Mouse (Mus musculus): ENCODE measurements around the gene Glb1. TPM values are rescaled to one million over a fixed set of nuclear protein-coding genes. Genes with fewer than 3 reads are reported as not detected.

The Glb1 gene
- polyA plus RNA-seq, 2 experiments, result 10.2 to 13.1 TPM

DNA sequence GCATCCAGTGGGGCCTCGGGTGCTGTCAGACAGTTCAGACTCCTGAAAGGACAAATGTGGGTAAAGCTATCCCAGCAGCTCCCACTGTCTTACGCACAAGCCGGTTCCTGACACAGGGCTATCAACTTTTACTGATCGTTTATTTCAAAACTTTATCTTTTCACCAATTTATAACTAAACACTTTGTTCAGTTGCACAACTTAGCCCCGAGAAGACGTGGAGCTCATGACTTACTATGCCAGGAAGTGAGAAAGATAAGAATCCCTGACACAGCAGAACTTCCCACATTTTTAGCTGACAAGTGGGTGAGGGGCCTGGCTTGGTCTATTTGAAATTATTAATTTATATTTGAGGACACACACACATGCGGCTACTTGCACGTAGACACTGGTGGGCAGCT, 6.2 kb upstream of the Glb1 start:
- Histone ChIP-seq H3K27me3 (ENCODE audit: control insufficient read depth, insufficient read depth, low read length) (no peaks in the 10 kb centered on the region), H3K9me3 (ENCODE audit: control insufficient read depth, low read length) (no peaks in the 10 kb centered on the region), H3K36me3 (replicated peaks; ENCODE audit: control insufficient read depth, insufficient read depth, low read depth) (no peaks in the 10 kb centered on the region), H3K4me2 (ENCODE audit: low read depth) (no peak overlapping the region), H3K4me3 (ENCODE audit: insufficient read depth in 1 of 2, low read depth in 2 of 2, low read length in 2 of 2) (no peak overlapping the region), H3K4me1 (replicated peaks; ENCODE audit: control insufficient read depth in 2 of 2, insufficient read depth in 2 of 2, low read length in 1 of 2) (peaks cover 11 to 15% of the 10 kb centered on the region in 2 experiments; a peak in 3 of 4 replicates), H3K9ac (replicated peaks) (no peak overlapping the region), H3K27ac (no peak overlapping the region)
- ATAC-seq (ENCODE audit: insufficient read depth), result no peak
- TF ChIP-seq EP300 (IDR thresholded peaks at IDR 0.05; ENCODE audit: low read depth), result no peak
- TF ChIP-seq CTCF (IDR thresholded peaks at IDR 0.05; ENCODE audit: low read depth), result no peak
- 40% methylated on average over 8 of the region's 8 CpGs for WGBS (ENCODE audit: insufficient replicate concordance)
- DNase-seq (ENCODE audit: low read depth in 3 of 3, low spot score in 3 of 3), result no peak

DNA sequence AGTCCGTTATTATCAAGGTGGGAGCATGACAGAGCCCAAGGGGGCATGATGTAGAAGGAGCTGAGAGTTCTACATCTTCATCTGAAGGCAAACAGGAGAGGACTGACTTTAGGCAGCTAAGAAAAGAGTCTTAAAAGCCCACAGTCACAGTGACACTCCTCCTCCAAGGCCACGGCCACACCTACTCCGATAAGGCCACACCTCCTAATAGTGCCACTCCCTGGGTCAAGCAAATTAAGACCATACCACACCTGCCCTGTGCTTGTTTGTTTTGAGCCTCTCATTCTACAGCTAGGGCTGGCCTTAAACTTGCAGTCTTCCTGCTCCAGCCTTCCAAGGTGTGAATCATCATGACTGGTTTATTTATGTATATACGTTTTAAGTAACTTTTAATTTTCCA, 5.6 kb upstream of the Glb1 start:
- no peaks in the 10 kb centered on the region for H3K9me3 ChIP-seq (ENCODE audit: control insufficient read depth, low read length)
- DNase-seq (ENCODE audit: low read depth in 3 of 3, low spot score in 3 of 3) (no peak), ATAC-seq (ENCODE audit: insufficient read depth) (0 out of 2 replicates have a peak, but pooled peaks have one; percentile 29)
- no peak overlapping the region for H3K4me3 ChIP-seq (ENCODE audit: insufficient read depth in 1 of 2, low read depth in 2 of 2, low read length in 2 of 2)
- WGBS (ENCODE audit: insufficient replicate concordance), result 59% methylated on average over 4 of the region's 4 CpGs
- no peak overlapping the region for H3K9ac ChIP-seq (replicated peaks)
- H3K27ac ChIP-seq, result no peak overlapping the region
- TF ChIP-seq EP300 (IDR thresholded peaks at IDR 0.05; ENCODE audit: low read depth) (no peak), CTCF (IDR thresholded peaks at IDR 0.05; ENCODE audit: low read depth) (no peak)
- no peaks in the 10 kb centered on the region for H3K27me3 ChIP-seq (ENCODE audit: control insufficient read depth, insufficient read depth, low read length)
- H3K4me2 ChIP-seq (ENCODE audit: low read depth), result no peak overlapping the region
- H3K36me3 ChIP-seq (replicated peaks; ENCODE audit: control insufficient read depth, insufficient read depth, low read depth), result no peaks in the 10 kb centered on the region
- peaks cover 11 to 15% of the 10 kb centered on the region in 2 experiments; a peak in 3 of 4 replicates for H3K4me1 ChIP-seq (replicated peaks; ENCODE audit: control insufficient read depth in 2 of 2, insufficient read depth in 2 of 2, low read length in 1 of 2)

DNA sequence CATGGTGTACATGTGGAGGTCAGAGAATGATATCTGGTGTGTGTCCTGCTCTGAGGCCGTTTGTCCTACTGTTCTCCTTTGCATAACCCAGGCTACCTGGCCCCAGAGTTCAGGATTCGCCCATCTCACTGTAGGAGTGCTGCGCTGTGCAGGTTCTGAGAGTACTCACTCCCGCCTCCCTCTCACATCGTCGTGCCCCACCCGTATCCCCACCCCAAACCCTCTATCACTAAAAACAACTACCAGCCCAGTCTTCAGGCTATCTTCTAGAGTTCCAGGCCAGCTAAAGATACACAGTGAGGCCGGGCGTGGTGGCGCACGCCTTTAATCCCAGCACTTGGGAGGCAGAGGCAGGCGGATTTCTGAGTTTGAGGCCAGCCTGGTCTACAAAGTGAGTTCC, 1.2 kb upstream of the Glb1 start:
- ATAC-seq (ENCODE audit: insufficient read depth), result peak; percentile 63
- H3K4me1 ChIP-seq (replicated peaks; ENCODE audit: control insufficient read depth in 2 of 2, insufficient read depth in 2 of 2, low read length in 1 of 2), result peaks cover 13 to 23% of the 10 kb centered on the region in 2 experiments
- H3K4me2 ChIP-seq (ENCODE audit: low read depth), result no peak overlapping the region
- no peaks in the 10 kb centered on the region for H3K9me3 ChIP-seq (ENCODE audit: control insufficient read depth, low read length)
- no peaks in the 10 kb centered on the region for H3K27me3 ChIP-seq (ENCODE audit: control insufficient read depth, insufficient read depth, low read length)
- no peaks in the 10 kb centered on the region for H3K36me3 ChIP-seq (replicated peaks; ENCODE audit: control insufficient read depth, insufficient read depth, low read depth)
- peak in 1 of 3 experiments; percentile 42 for DNase-seq (ENCODE audit: low read depth in 3 of 3, low spot score in 3 of 3)
- TF ChIP-seq EP300 (IDR thresholded peaks at IDR 0.05; ENCODE audit: low read depth), result 0 out of 2 replicates have a peak, but pooled peaks have one; percentile 13
- TF ChIP-seq CTCF (IDR thresholded peaks at IDR 0.05; ENCODE audit: low read depth), result no peak
- no peak overlapping the region for H3K4me3 ChIP-seq (ENCODE audit: insufficient read depth in 1 of 2, low read depth in 2 of 2, low read length in 2 of 2)
- 38% methylated on average over 12 of the region's 12 CpGs for WGBS (ENCODE audit: insufficient replicate concordance)
- no peak overlapping the region for H3K9ac ChIP-seq (replicated peaks)
- H3K27ac ChIP-seq, result no peak overlapping the region

DNA sequence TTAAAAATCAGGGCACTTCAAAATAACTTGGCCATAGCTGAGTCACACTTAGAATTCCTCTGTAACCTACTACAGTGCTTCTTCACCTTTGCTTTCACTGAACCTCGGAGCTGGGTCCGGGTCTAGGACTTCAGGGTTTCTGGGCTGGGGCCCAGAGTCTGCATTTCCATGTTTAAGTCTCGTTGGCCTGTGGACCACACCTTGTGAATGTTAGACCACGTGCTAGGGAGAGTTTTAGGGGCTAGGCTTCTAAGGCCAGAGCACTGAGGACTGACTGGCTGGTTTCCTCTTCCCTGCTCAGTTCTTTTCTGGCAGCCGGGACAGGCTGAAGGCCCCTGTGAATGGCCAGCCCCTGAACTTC, 308 bp upstream of the Glb1 start:
- TF ChIP-seq CTCF (IDR thresholded peaks at IDR 0.05; ENCODE audit: low read depth), result no peak
- TF ChIP-seq EP300 (IDR thresholded peaks at IDR 0.05; ENCODE audit: low read depth), result no peak
- Histone ChIP-seq H3K9ac (replicated peaks) (peak overlapping the region; percentile 81), H3K9me3 (ENCODE audit: control insufficient read depth, low read length) (no peaks in the 10 kb centered on the region), H3K27ac (no peak overlapping the region), H3K4me2 (ENCODE audit: low read depth) (peak overlapping the region; percentile 80), H3K4me3 (ENCODE audit: insufficient read depth in 1 of 2, low read depth in 2 of 2, low read length in 2 of 2) (peak overlapping the region; percentile 66 to 87), H3K27me3 (ENCODE audit: control insufficient read depth, insufficient read depth, low read length) (no peaks in the 10 kb centered on the region), H3K36me3 (replicated peaks; ENCODE audit: control insufficient read depth, insufficient read depth, low read depth) (peaks cover 3% of the 10 kb centered on the region), H3K4me1 (replicated peaks; ENCODE audit: control insufficient read depth in 2 of 2, insufficient read depth in 2 of 2, low read length in 1 of 2) (peaks cover 5 to 14% of the 10 kb centered on the region in 2 experiments; a peak in 3 of 4 replicates)
- DNase-seq (ENCODE audit: low read depth in 3 of 3, low spot score in 3 of 3), result no peak
- 10% methylated on average over 5 of the region's 5 CpGs for WGBS (ENCODE audit: insufficient replicate concordance)
- peak; percentile 29 for ATAC-seq (ENCODE audit: insufficient read depth)

DNA sequence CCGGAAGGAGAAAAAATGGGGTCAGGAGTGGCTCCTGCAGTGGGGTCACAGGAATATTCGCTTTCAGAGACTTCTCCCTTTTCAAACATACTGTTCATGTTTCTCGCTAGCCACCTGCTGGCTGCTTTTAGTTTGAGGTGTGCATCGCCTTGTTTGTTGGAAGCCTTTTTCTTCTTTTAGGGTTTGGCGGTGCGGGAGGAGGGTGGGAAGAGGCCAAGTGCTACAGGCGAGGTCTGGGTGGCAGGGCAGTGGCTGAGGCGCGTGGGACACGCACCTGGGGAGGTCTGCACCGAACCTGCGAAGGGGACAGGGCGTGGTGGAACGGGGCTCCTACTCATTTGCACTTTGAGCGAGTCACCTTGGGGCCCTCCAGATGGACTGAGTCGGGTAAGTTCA, 807 bp downstream of the Glb1 start:
- peak in 1 of 3 experiments; percentile 32 for DNase-seq (ENCODE audit: low read depth in 3 of 3, low spot score in 3 of 3)
- Histone ChIP-seq H3K4me2 (ENCODE audit: low read depth) (peak overlapping the region; percentile 80), H3K27me3 (ENCODE audit: control insufficient read depth, insufficient read depth, low read length) (no peaks in the 10 kb centered on the region), H3K9me3 (ENCODE audit: control insufficient read depth, low read length) (no peaks in the 10 kb centered on the region), H3K4me3 (ENCODE audit: insufficient read depth in 1 of 2, low read depth in 2 of 2, low read length in 2 of 2) (peak overlapping the region; percentile 66 to 87), H3K9ac (replicated peaks) (peak overlapping the region; percentile 81), H3K36me3 (replicated peaks; ENCODE audit: control insufficient read depth, insufficient read depth, low read depth) (peaks cover 5% of the 10 kb centered on the region), H3K27ac (no peak overlapping the region), H3K4me1 (replicated peaks; ENCODE audit: control insufficient read depth in 2 of 2, insufficient read depth in 2 of 2, low read length in 1 of 2) (peaks cover 5 to 14% of the 10 kb centered on the region in 2 experiments; a peak in 3 of 4 replicates)
- WGBS (ENCODE audit: insufficient replicate concordance), result 2% methylated on average over 16 of the region's 16 CpGs
- TF ChIP-seq CTCF (IDR thresholded peaks at IDR 0.05; ENCODE audit: low read depth) (peak; percentile 50), EP300 (IDR thresholded peaks at IDR 0.05; ENCODE audit: low read depth) (no peak)
- peak; percentile 3; the same call in 1 of the 2 replicates for ATAC-seq (ENCODE audit: insufficient read depth)
